Mouse (Mus musculus) naive thymus-derived CD4-positive, alpha-beta T cell, adult 2 months (primary cell): ENCODE data around the gene 2210408I21Rik.

Experiments
- DNase-seq: peaks from one replicate; pipeline ENCODE4 v3.0.0-alpha.2; 2011; ENCODE audit warnings: low read depth

2210408I21Rik gene

DNA sequence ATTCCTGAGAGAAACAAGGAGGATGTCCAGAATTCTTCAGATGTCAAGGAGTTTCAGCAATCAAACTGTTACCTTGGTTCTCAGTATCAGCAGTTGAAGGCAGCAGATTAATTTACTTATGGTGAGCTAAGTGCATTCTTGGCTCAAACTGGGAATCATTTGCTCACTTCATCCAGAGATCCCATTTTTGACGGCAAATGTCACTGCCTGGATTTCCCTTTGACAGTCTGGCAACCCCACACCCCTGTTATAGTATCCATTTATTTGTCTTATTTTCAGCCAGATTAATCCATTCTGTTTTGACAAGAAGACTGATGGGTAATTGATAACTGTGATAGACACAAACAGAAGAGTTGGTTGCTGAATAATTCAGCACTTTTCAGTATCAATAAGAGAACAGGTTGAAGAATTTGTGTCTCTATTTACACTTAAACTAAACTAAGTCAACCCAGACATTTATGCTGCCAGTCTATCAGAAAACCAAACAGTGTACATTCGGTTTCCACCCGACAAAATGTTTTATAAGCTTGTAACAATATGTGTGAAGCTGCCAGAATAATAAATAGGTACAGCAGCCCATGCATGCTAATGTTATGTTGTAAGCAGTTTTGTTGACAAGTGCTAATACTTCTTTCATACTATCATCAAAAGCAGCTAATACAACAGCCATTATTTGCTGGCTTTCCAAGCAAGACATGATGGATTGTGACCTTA lies 354.8 kb downstream of the 2210408I21Rik start:
- no peak for DNase-seq

DNA sequence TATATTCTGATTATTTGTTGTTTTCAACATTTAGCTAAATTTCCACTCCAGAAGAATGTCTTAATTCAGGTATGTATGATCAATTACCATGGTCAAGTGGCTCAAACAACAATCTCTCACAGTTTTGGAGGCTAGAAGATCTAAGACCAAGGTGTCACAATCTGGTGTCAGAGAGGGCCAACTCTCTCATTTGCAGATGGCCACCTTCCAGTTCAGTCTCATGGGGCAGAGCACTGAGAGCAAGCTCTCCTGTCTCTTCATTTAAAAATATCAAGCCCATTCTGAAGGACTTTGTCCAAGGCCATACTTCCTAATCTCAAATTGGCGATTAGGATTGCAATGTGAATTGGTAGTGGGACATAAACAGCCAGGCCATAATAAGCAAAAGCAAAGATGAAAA lies 378.7 kb downstream of the 2210408I21Rik start:
- DNase-seq = no peak

DNA sequence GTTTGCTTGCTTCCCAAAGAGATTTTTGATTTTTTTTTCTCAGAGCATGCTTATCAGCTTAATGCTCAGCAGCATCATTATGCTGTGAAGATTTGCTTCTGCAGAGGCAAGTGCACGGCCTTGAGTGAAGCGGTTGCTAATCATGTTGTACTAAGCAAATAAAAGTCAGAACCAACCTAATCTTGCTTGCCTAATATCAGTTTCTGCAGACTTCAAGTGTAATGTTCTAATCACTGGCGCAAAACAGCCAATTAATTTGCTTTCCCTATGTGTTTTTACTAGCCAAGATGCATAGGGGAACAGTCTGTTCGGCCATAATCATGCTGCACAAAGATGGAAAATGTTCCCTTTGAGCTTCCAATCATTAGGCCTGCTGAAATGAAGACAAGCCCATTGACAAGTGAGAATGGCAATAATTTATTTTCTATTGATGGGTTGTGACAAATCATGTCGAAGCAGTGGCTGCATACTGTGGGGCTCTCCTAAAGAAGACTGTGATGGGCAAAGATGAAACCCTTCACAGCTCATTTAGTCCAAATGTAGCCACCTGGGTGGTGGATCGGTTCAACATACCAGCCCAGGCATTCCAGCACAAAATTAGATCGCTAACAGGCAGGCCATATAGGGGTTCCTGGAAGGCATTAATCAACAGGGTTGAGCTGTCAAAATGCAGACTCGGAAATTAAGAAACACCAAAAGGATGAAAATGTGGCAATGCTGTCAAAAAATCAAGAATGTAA lies 393.8 kb downstream of the 2210408I21Rik start:
- no peak for DNase-seq

DNA sequence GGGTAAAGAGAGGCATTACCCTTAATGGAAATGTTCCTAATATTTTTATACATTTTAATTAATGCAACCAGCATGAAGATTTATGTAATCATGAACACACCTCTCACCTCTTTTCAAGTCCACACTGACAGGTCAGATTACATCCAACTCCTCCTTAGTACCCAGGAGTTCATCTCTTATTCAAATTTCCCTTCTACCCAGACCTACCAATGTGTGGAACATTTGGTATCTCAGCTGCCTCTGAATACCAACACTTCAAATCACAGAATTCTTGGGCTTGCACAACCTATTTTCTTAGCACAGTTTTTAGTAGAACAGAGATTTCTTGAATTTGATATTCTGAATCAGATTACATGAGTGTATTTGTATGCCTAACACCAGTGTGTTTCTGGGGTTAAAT lies 394.4 kb downstream of the 2210408I21Rik start:
- DNase-seq = no peak

DNA sequence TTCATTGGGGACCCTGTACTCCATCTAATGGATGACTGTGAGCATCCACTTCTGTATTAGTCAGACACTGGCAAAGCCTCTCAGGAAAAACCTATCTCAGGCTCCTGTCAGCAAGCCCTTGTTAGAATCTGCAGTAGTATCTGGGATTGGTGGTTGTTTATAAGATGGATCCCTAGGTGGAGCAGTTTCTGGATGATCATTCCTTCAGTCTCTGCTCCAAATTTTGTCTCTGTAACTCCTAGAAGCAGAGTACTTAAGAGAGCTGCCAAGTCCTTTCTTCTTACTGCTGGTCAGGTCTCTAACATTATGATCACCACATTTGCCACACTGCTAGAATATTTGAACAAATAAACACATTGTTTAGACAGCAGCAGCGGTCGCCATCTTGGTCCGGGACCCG lies 402.1 kb downstream of the 2210408I21Rik start:
- no peak for DNase-seq

DNA sequence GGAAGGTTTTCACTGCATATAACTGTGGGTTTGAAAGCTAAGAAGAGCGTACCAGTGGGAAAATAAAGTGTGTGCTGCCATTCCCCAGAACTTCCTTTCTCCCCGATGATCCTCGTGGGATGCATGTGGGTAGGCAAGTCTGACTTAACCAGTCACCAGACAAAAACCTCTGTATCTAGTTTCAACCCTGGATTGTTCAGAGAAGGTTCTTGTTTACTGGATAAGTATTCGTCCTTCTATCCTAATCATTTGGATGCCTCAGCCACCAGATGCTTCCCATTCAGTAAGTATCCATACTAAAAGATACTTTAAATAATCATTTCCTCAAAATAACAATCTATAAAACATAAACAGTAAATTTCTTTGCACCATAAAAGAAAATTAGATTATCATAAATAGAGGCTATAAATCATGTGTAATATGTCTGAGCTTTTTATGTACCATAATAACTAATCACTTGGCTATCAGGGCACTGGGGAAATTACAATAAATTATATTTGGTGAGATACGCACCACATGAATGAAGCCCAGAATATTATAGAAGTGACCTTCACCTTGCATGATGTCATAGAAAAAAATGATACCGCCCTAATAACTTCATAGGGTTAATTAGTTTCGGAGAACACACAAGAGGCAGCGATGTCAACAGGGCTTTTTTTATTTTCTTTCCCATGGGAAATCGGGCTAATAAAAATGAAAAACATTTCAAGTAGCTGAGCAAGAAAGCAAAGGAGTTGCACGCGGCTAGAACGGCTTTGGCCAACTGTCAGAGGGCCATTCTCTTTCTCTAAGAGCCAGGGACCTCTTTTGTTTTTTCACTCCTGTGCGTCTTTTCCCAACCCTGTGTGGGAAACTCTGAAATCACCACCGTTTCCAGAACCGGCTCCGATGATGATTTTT lies 412.4 kb downstream of the 2210408I21Rik start:
- DNase-seq = no peak

DNA sequence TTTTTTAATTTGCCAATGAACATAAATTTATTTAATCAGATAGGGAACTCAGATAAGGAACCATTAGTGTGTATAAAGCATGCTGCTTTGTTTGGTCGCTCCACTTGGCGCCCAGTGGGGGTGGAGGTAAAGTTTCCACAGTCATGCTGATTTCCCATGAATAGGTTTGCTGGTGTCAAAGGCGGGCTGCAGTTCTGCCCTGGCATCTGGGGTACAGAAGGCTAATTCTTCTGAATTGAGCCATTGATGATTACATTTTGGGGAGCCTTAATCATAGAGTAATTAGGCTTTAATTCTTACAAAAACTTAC lies 413.0 kb downstream of the 2210408I21Rik start:
- no peak for DNase-seq

DNA sequence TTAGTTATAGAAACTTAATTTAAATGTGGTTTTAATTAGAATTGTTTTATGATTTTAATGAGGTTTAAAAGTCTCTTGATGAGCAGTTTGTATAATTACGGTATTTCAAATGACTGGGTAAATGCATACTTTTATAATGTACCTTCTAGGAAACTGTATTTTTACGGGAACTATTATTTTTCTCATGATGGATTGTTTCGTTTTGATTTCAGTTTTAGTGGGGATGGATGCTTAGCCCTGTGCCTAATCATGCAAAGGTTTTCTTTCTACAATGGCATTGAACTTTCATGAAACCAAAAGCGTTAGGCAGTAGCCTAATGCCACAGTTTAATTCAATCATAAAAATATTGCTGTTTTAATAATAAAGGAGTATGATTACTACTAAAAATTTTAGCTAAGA lies 413.4 kb downstream of the 2210408I21Rik start:
- DNase-seq = no peak

DNA sequence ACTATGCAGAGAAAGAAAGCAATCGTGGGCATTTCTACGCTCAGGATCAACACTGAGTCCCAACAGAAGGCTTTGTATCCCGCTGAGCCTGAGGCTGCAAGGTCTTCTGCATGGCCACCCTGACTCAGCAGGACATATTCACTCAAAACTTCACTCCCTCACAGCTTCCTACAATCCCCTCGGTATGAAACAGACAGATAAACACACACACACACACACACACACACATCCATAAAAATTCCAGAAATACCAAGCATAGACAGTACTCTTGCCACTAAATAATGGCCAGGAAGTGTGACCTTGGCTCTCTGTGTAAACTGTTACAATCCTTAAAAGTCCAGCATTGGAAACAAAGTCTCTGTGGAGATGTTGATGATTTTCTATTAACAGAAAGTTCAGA lies 458.7 kb downstream of the 2210408I21Rik start:
- no peak for DNase-seq

DNA sequence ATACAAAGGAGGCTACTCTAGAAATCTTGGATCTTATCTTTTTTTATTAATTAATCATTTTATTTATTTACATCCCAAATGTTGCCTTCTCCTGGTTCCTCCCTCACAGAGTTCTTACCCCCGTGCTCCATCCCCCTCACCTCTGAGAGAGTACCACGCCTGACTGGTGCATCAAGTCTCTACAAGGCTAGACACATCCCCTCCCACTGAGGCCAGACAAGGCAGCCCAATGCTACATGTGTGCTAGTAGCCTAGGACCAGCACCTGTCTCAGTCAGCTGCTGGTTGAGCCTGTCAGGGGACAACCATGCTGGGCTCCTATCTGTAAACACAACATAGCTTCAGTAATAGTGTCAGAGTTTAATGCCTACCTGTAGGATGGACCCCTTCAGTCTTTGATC lies 480.0 kb downstream of the 2210408I21Rik start:
- no peak for DNase-seq
